Mouse (Mus musculus) megakaryocyte, embryonic 14.5 days (primary cell): ENCODE results near the gene Cmah.

Experiments used
- FLI1 ChIP-seq: IDR thresholded peaks from 2 replicates; pipeline ENCODE4 v1.6.1; 2012; ENCODE audit warnings: low read length, inconsistent platforms, mixed read lengths
- GATA1 ChIP-seq: IDR thresholded peaks from 3 replicates; pipeline ENCODE4 v1.6.1; 2012; ENCODE audit warnings: mixed read lengths, low read length, inconsistent platforms, borderline replicate concordance

- TF ChIP-seq GATA1 = no peak
- no peak for TF ChIP-seq FLI1
These were observed 162.3 kb downstream of the Cmah start for GRCm38 (mm10) chr13:24489515-24489914.
